Mouse (Mus musculus) megakaryocyte, embryonic 14.5 days (primary cell): ENCODE data around the gene Srpk2.

Source experiments
- FLI1 ChIP-seq: IDR thresholded peaks from 2 replicates; pipeline ENCODE4 v1.6.1; 2012; ENCODE audit warnings: low read length, inconsistent platforms, mixed read lengths
- GATA1 ChIP-seq: IDR thresholded peaks from 3 replicates; pipeline ENCODE4 v1.6.1; 2012; ENCODE audit warnings: mixed read lengths, low read length, inconsistent platforms, borderline replicate concordance

DNA sequence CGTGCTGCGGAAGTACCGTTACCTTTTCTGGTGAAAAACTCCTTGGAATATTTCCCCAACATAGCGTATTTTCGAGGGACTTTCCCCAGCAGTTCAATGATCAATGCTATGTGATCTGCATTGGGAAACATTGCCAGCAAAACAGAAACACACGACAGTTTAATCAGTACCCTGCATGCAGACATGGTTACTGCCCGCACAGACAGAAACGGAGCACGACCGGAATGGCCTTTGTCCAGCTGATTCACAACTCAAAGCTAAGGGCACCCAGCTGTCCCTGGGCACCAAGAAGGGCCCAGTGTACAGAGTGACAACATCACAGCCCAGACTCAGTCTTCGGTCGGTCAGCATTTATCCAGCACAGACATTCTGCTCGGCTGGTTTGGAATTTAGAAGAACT is 170.9 kb downstream of the Srpk2 start:
- TF ChIP-seq FLI1 (no peak), GATA1 (no peak)
